Mouse (Mus musculus): ENCODE measurements at regions not wholly inside any gene's neighbourhood (a gene's known extent, or its start where the extent isn't known, plus 50 kb on each side); places are given as distances from the start of the nearest gene placed in this dataset.
A peak's percentile ranks its signal among the peaks of the same experiment; 100 is the strongest.

GRCm38 (mm10) chrX:58445624-58446323, 423.3 kb downstream of the Zic3 start:
- H3K27ac ChIP-seq (replicated peaks): no peak overlapping the region
- no peak overlapping the region for H3K4me3 ChIP-seq
- no peaks in the 10 kb centered on the region for H3K4me1 ChIP-seq
- no peaks in the 10 kb centered on the region for H3K27me3 ChIP-seq (ENCODE audit: low read depth, poor library complexity, severe bottlenecking)
- DNase-seq (ENCODE audit: low spot score): no peak
- WGBS: 78% methylated on average over 4 of the region's 4 CpGs
- no peaks in the 10 kb centered on the region for H3K9me3 ChIP-seq (replicated peaks)
- H3K36me3 ChIP-seq: no peaks in the 10 kb centered on the region

DNA sequence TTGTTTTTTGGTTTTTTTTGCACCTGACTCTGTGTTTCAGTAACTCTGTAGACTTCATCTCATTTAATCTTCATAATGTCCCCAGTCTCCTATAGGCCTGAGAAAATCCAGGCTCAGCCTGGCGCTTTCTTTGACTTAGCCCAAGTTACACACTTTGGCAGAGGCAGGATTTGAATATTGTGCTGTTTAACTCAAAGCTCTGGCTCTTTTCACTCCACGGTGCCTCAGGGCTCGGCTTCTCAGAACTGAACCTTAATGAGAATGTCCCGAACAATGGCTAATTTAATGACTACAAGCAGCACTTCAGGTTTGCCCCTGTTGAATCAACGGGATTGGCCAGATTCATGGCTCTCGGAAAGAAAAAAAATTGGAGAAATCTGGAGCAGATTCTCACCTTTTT, 425.1 kb downstream of the Zic3 start:
- no peaks in the 10 kb centered on the region for H3K4me1 ChIP-seq
- 78% methylated on average over 6 of the region's 6 CpGs for WGBS
- no peaks in the 10 kb centered on the region for H3K27me3 ChIP-seq (ENCODE audit: low read depth, poor library complexity, severe bottlenecking)
- no peaks in the 10 kb centered on the region for H3K9me3 ChIP-seq (replicated peaks)
- H3K4me3 ChIP-seq: no peak overlapping the region
- no peaks in the 10 kb centered on the region for H3K36me3 ChIP-seq
- H3K27ac ChIP-seq (replicated peaks): no peak overlapping the region
- DNase-seq (ENCODE audit: low spot score): no peak

- H3K27me3 ChIP-seq (ENCODE audit: low read depth, poor library complexity, severe bottlenecking): no peaks in the 10 kb centered on the region
- DNase-seq (ENCODE audit: low spot score): no peak
- no peak overlapping the region for H3K4me3 ChIP-seq
- H3K4me1 ChIP-seq: peaks cover 15% of the 10 kb centered on the region
- no peak overlapping the region for H3K27ac ChIP-seq (replicated peaks)
- H3K9me3 ChIP-seq (replicated peaks): no peaks in the 10 kb centered on the region
- no peaks in the 10 kb centered on the region for H3K36me3 ChIP-seq
- 67% methylated on average over 6 of the region's 6 CpGs for WGBS
These were observed 439.5 kb upstream of the 4930550L24Rik start for GRCm38 (mm10) chrX:58469683-58470082.

DNA sequence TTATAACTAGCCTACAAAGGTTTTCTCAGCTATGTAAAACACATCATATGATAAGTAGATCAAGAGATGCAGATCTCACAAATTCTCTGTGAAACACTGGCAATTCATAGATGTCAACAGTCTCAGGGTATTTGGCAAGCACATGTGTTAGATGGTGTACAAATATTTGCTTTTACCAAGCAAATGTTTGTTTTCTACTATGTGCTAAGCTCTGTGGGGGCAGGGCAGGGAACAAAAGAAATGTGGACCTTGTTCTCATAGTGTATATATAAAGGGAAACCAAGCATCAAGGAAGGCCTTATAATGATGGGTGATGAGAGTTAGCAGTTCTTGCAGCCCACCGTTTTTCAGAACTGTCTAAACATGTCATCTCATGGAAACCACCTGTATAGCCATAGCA, 438.2 kb upstream of the 4930550L24Rik start:
- WGBS: 71% methylated on average over 1 of the region's 1 CpGs
- DNase-seq (ENCODE audit: low spot score): no peak

GRCm38 (mm10) chrX:58490861-58491260, 418.3 kb upstream of the 4930550L24Rik start:
- H3K27me3 ChIP-seq (ENCODE audit: low read depth, poor library complexity, severe bottlenecking): no peaks in the 10 kb centered on the region
- DNase-seq (ENCODE audit: low spot score): no peak
- WGBS: 15% methylated on average over 2 of the region's 2 CpGs
- H3K9me3 ChIP-seq (replicated peaks): no peaks in the 10 kb centered on the region
- H3K4me1 ChIP-seq: no peaks in the 10 kb centered on the region
- H3K36me3 ChIP-seq: no peaks in the 10 kb centered on the region
- H3K4me3 ChIP-seq: no peak overlapping the region
- H3K27ac ChIP-seq (replicated peaks): no peak overlapping the region

More for the DNA sequence above, 438.2 kb upstream of the 4930550L24Rik start:
- Histone ChIP-seq H3K27me3 (ENCODE audit: low read depth, poor library complexity, severe bottlenecking) (no peaks in the 10 kb centered on the region), H3K27ac (replicated peaks) (no peak overlapping the region), H3K4me3 (no peak overlapping the region), H3K9me3 (replicated peaks) (no peaks in the 10 kb centered on the region), H3K36me3 (no peaks in the 10 kb centered on the region), H3K4me1 (peaks cover 15% of the 10 kb centered on the region)

DNA sequence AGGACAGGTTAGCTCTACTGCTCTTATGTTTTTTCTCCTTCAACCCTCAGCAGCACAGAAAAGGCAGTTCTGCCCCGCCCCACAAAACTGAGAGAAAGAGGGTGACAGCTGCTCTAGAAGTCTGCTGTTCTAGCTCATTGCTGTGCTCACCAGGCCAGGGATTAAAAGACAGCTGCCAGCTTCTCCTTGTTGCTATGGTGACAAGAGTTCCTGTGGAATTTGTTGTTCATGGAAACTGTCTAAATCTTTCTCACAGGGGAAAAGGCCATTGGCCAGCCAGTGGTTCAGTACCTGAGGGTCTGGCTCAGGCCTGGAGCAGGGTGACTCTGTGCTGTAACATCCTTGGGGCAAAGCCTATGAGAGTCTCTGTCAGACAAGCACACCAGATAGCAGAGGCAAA, 405.6 kb upstream of the 4930550L24Rik start:
- WGBS: 29% methylated on average over 1 of the region's 1 CpGs
- Histone ChIP-seq H3K36me3 (no peaks in the 10 kb centered on the region), H3K9me3 (replicated peaks) (no peaks in the 10 kb centered on the region), H3K27ac (replicated peaks) (peak overlapping the region; percentile 46; the same call in 1 of the 2 replicates), H3K27me3 (ENCODE audit: low read depth, poor library complexity, severe bottlenecking) (no peaks in the 10 kb centered on the region), H3K4me3 (no peak overlapping the region), H3K4me1 (peaks cover 5% of the 10 kb centered on the region)
- DNase-seq (ENCODE audit: low spot score): peak; percentile 50

DNA sequence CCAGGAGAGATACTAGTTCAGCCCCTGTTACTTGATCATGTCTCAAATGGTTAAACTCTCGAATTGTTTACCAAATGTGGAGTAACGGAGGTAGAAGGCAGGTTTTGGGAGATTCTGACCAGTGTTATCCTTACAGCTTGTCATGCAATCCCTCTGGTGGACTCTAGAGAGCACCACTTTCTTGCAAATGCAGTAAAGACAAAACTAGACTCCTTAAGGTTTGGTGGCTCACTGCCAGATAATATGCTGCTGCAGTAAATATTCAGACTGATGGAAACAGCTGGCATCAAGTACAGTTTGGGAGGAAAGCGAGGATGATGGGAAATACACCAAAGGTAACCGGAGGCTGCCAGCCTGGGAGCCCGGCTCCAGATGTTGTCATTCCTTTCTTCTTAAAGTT, 394.2 kb upstream of the 4930550L24Rik start:
- Histone ChIP-seq H3K4me3 (no peak overlapping the region), H3K9me3 (replicated peaks) (no peaks in the 10 kb centered on the region), H3K27ac (replicated peaks) (no peak overlapping the region), H3K4me1 (no peaks in the 10 kb centered on the region), H3K36me3 (no peaks in the 10 kb centered on the region), H3K27me3 (ENCODE audit: low read depth, poor library complexity, severe bottlenecking) (no peaks in the 10 kb centered on the region)
- 62% methylated on average over 5 of the region's 5 CpGs for WGBS
- no peak for DNase-seq (ENCODE audit: low spot score)

Measured in midbrain, embryonic 10.5 days (tissue).